Mouse (Mus musculus) megakaryocyte progenitor cell, adult 5-6 weeks (primary cell): ENCODE results near the gene Tspan3. TPM values are rescaled to one million over a fixed set of nuclear protein-coding genes. Genes with fewer than 3 reads are reported as not detected.
A peak's percentile ranks its signal among the peaks of the same experiment; 100 is the strongest.

Source experiments
- ATAC-seq: replicated peaks from 2 replicates; pipeline ENCODE4 v1.8.0; 2016; ENCODE audit warnings: mild to moderate bottlenecking, moderate TSS enrichment, inconsistent platforms; ENCODE audit not compliant: poor library complexity
- total RNA-seq, 2 experiments: library from RNA; stranded (forward) in 1 of 2; stranded (reverse) in 1 of 2; fragments of 157-497, 149-512 nt in 1 of 2; fragments of 200-1000 nt in 1 of 2; gene quantifications; 2 replicates each; pipeline versions ENCODE4 v1.2.3 to v1.2.4; 2015 to 2017

Tspan3 gene
- total RNA-seq, 2 experiments from 2014 or later = 37.6 to 54.4 TPM

GRCm38 (mm10) chr9:56159456-56159855 lies 5.8 kb downstream of the Tspan3 start:
- ATAC-seq = no peak

DNA sequence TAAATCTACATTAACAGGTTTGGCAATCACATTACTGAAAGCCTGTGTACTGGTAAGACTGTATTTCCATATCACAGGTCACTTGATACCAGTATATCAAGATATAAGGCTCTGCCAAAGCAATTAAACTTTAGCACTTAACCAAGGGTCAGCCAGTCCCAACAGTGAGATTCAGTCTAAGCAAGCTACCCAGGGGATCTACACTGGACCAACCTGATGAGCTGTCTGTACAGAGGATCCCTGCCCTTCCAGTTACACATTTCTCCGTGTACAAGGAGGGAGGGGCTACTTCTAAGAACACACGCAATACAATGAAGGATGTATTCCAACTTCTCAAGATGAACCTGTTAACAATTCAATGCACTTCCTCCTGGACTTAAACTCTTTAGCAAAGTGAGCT lies 7.2 kb downstream of the Tspan3 start:
- no peak for ATAC-seq

DNA sequence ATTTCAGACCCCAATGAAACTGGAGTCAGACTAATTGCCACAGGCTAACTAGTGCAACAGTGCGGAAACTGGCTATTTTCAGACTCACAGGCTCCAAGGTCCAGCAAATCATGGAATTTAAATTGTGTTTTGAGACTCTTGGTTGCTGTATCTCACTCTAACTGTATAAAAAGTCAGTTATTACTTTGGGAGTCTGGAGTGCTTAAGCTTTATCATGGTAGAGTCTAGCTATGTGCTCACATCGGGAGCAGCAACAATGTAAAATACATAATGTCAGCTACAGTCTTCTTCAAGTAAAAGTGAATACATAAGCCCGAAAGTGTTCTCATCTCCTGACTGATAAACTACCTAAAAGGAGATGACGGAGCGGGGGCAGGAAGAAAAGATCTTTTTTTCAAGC lies 10.7 kb downstream of the Tspan3 start:
- ATAC-seq = no peak

GRCm38 (mm10) chr9:56152482-56153007 lies 12.7 kb downstream of the Tspan3 start:
- ATAC-seq = no peak

DNA sequence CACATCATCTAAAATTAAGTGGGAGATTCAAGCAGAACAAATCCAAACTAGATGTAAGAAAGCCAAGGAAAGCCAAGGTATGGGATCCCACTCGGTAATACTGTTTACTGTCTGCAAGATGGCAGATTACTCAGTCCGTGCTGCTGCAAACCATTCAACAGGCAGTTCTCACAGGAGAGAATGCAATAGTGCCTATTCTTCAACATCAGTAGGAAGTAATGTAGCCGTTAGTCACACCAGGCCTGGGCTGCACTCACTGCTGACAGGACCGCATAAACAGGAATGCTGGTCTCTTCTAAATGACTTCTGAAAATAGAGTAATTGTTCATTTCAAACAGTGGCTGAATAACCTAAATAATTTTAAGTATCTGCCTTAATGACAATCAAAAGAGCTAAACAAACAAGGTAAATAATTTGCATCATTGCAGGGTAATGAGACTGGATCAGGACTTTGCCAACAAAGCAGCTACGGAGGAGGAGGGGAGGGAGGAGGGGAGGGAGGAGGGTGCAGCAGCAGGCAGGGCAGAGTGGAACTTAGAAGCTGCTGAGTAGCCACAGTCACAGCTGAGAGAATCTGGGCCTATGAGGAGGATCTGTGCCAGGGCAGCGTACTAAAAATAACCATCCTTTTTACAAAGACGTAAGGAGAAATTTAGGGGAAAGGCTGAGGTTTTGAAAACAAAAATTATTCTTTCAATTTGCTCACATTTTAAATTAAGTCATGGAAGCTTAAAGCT lies 13.4 kb downstream of the Tspan3 start:
- no peak for ATAC-seq

GRCm38 (mm10) chr9:56146326-56146923 lies 18.9 kb downstream of the Tspan3 start:
- no peak for ATAC-seq

DNA sequence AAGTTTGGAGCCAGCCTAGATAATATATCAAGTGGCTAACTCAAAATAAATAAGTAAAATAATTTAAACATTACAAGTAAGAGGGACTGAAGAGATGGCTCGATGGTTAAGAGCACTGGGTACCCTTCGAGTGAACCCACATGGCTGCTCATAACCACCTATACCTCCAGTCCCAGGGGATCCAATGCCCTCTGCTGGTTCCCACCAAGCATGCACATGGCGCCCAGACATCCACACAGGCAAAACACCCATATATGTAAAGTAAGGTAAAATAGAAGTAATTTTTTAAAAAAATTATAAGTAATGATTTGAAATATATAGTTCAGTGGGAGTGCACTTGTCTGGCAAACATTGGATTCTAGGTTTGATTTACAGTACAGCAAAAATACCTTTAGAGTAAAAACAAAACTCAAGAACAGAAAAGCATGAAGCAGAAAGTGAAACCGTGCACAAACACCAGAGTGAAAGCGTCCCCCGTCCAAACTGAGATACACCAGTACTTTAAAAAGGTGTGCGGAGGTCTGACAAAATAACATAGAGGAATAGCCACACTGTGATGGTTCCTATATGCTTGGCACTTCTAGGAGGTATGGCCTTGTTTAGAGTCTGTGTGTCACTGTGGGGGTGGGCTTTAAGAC lies 20.8 kb downstream of the Tspan3 start:
- no peak for ATAC-seq

DNA sequence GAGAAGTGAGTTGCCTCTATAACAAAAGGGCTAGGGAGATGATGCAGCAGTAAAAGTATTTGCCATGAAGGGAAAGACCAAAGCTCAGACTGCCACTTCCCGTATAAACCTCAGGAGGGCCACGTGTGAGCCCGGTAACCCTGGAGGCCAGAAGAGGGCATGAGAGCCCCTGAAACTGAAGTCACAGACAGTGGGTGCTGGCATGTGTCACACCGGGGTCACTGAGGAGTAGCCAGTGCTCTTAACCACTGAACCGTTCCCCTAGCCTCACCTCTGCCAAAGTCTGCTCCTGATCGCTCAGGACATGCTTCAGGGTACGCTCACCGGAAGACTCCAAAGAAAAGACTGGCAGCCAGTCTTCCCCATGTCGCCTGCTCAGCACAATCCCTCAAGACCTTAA lies 23.5 kb downstream of the Tspan3 start:
- ATAC-seq = 0 out of 2 replicates have a peak, but pooled peaks have one; percentile 23

GRCm38 (mm10) chr9:56135590-56136197 lies 29.6 kb downstream of the Tspan3 start:
- ATAC-seq = no peak

- no peak for ATAC-seq
Measured at GRCm38 (mm10) chr9:56134614-56135013, 30.7 kb downstream of the Tspan3 start.

- no peak for ATAC-seq
Measured at GRCm38 (mm10) chr9:56133970-56134369, 31.3 kb downstream of the Tspan3 start.

- no peak for ATAC-seq
Measured at GRCm38 (mm10) chr9:56131813-56132525, 33.3 kb downstream of the Tspan3 start.

DNA sequence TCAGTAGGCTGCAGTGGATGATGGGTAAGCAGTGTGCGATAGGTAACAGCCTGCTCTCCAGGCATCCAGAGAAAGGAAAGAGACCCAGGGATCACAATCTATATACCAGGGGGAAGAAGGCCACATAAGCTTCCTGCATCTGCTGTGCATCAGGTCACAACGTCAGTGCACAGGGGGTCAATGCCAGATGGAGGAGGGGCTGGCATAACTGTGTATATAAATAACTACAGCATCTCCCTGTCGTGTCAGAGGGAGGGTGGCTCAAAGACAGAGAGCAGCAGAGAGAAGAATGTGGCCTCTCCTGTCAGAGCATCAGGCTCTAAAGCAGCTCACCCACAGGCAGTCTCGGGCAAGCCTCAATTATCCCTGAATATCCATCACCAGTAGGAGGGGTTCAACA lies 34.7 kb downstream of the Tspan3 start:
- ATAC-seq = no peak

DNA sequence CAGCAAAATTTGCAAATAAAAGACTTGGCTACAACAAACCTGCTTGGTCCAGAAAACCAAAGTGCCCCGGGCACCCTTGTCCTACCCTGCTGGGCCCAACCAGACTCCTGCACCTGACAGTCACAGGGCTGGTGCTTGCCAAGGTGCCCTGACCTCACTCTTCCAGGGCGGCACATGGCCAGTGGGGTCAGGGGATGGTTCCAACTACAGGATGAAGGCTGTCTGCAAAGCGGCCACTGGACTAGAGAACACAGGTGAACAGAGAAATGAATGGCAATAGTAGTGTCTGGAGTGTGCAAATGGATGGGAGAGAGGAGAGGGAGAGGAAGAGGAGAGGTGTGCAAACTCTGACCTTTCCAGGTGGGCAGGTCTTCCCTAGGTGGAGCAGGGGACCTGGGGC lies 35.3 kb downstream of the Tspan3 start:
- no peak for ATAC-seq

DNA sequence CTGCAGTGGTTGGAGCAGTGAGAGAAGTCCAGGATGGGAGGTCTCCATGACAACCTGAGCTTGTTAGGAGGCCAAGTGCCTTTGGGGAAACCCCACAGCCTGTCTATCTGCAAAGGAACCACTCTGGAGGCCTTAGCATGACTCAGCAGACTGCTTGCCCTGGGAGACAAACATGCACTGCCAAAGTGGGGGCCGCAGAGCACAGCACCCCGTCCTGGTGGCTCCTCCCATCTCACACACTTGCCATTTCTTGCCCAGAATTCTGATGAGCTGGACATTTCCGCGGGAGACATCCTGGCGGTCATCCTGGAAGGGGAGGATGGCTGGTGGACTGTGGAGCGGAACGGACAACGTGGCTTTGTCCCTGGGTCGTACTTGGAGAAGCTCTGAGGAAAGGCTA lies 36.9 kb downstream of the Tspan3 start:
- ATAC-seq = peak; percentile 54

DNA sequence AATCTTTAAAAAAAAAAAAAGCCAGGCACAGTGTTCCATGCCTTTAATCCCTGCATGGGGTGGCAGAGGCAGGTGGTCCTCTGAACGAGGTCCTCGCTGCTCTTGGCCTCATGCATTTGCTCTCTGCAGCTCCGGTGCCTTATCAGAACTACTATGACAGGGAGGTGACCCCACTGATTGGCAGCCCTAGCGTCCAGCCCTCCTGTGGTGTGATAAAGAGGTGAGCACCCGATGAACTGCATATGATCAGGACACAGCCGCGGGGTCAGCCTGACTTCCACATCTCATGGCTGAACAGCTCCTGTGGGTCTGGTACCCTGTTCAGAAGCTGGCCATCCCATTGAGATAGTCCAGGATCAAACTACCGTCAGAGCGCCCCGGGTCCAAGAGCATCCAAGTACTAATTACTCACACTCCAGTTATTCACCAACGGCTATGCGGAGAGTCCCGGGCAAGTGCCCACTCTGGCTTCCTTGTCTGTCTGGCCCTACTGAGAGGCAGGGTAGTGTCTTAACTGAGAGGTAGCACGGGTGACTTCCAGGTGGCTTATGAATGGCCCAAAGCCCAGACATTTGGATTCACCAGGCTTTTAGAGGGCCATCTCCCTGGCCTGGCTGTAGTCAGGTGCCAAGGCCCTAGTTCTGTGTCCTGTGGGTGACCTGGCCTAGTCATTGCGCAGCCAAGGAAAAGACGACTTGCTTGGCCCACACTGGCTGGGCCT lies 38.7 kb downstream of the Tspan3 start:
- ATAC-seq = no peak

GRCm38 (mm10) chr9:56124561-56124960 lies 40.7 kb downstream of the Tspan3 start:
- ATAC-seq = no peak

- ATAC-seq = no peak
Measured at GRCm38 (mm10) chr9:56123613-56124012, 41.7 kb downstream of the Tspan3 start.

GRCm38 (mm10) chr9:56122973-56123372 lies 42.3 kb downstream of the Tspan3 start:
- ATAC-seq = no peak

DNA sequence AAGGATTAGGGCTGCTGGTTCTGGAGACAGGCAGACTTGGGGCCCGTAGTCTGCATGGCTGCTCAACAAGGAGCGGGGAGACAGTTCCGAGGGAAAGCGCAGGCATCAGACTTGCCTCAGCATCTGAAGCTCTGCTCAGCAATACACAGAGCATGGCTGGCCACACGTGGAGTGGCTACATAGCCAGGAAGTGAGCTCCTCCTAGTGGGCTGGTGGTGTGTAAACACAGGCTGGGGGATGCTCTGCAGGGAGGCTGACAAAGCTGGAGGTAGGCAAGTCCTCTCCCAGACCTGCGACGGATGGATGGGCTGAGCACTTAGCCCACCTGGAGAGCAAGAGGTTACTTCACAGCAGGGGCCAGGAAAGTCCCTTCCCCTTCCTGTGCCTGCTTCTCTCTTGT lies 44.2 kb downstream of the Tspan3 start:
- ATAC-seq = peak; percentile 49
